Mouse (Mus musculus) urinary bladder, postnatal 14 days (tissue): ENCODE measurements at regions not wholly inside any gene's neighbourhood (a gene's known extent, or its start where the extent isn't known, plus 50 kb on each side); places are given as distances from the start of the nearest gene placed in this dataset.

Experiments
- DNase-seq: peaks from one replicate; pipeline ENCODE4 v3.0.0; 2021; ENCODE audit warnings: low spot score

DNA sequence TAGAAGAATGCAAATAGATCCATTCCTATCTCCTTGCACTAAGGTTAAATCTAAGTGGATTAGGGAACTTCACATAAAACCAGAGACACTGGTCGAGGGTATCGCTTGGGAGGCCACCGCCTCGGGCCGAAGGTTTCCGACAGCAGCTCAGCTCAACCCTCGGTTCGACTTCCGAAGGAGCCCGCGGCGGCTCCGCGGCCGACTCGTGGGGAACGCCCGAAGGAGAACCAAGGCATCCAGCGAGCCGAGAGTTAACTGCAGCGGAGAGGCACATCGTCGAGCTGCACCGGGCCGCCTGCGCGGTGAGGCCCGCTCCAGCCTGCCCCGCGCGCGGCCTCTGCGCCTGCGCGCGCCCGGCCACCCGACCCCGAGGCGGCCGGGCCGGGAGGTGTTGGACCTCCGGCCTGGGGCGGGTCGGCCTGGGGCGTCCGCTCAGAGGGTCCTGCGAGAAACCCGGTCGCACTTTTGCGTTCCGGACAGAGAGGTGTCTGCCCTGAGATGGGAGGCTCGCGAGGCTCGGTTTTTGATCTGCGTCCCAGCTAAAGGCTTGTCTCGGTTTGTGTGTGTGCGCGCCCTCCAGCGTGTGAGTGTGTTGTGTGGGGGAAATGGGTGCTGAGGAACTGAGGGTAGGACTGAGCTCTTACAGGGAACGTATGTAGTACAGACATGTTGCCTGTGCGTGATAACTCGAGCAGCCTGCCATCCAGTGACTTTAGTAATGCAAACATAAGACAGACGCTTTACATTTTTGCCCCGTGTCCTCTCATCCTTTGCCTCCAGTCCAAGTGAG, 50.9 kb upstream of the Vmn2r9 start:
- peak; percentile 3 for DNase-seq
